Mouse (Mus musculus) adrenal gland, postnatal 4 days (tissue): ENCODE results near the gene Stx6. TPM values are rescaled to one million over a fixed set of nuclear protein-coding genes. Genes with fewer than 3 reads are reported as not detected.

Experiments
- DNase-seq, 2 experiments: peaks; one replicate each; pipeline ENCODE4 v3.0.0; 2021 to 2022; ENCODE audit warnings: low spot score in 2 of 2, mixed read lengths in 2 of 2
- total RNA-seq, 2 experiments: library from RNA; stranded (reverse); gene quantifications; 2 replicates each; pipeline ENCODE4 v1.2.3; 2021

The Stx6 gene
- total RNA-seq, 2 experiments from 2014 or later: 72.5 to 76.7 TPM

DNA sequence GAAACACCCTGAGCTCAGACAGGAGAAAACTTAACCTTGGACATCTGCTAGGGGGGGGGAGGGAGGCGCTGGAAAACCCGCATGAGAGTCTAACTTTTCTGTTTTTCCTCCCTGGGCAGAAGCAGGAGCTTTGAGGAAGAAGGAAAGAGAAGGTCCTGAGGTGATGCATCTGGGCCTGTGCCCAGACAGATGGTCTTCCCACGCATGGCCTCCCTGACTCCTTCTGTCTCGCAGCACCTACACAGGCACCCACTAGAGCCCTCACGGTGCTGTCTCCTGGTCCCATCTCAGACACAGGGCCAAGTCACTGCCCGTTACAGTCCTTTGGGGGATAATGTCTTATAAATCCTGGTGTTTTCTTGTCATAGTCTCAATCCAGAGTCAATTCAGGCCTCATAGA, 74.3 kb downstream of the Stx6 start:
- DNase-seq: no peak

DNA sequence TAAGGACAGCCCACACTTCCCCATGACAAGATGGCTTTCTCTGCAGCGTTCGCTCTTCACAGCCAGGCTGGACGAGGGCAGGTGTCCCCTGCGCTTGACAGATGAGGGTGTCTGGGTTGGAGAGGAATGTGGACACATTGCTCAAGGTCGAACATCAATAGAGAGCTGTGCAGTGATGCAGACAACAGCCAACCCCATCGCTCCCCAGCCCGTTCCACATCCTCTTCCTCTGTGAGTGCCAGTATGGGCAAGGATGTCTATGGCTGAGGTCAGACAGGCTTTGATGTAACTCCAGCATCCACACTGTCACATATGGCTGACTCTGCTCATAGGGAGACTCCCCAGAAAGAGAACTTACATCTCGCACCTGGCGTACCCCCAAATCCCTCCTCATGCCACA, 74.9 kb downstream of the Stx6 start:
- DNase-seq: no peak

DNA sequence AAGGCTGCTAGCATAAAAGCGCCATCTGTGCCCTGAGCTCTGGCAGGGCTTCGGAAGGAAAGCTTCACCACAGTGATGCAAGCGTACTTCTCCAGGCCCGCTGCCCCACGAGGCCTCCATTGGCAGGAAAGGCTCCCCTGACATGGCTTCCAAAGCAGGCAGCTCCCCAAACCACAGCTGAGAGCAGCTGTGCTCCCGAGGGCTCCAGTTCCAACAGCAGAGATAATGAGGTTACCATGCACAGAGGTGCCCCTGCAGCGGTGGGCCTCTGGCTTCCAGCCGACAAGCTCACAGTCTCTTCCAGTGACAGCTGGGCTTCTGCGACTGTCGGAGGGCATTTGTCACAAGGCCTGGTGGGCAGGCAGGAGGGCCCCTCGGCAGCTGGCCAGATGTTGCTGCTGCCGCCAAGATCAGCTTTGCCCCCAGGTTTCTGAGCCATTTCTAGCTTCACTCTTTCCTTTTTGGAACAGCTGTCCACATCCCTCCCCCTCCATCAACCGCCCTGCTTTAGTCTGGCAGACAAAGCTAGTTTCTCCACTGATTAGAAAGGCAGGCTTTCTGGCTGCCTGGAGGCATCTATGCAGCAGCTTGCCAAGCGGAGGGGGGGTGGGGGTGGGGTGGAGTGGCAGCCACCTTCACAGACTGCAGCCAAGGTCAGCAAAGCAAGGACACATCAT, 75.6 kb downstream of the Stx6 start:
- peak in 1 of 2 experiments; percentile 34 for DNase-seq

DNA sequence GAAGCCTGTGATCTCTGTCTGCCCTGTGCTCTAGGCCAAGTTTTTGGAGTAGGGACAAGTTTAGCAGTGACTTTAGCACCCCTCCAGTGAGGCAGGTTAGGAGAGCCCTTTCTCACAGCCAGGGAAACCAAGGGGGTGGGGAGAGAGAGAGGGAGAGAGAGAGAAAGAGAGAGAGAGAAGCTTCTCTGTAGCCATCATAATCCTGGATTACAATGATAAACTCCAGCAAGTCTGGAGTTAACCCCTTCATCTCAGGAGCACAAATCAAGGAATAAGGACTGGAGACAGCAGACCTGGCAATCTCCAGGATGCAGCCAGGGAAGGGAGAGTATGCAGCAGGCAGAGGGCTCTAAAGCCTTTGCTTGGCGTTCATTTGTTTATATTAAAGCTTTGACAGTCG, 77.1 kb downstream of the Stx6 start:
- no peak for DNase-seq

DNA sequence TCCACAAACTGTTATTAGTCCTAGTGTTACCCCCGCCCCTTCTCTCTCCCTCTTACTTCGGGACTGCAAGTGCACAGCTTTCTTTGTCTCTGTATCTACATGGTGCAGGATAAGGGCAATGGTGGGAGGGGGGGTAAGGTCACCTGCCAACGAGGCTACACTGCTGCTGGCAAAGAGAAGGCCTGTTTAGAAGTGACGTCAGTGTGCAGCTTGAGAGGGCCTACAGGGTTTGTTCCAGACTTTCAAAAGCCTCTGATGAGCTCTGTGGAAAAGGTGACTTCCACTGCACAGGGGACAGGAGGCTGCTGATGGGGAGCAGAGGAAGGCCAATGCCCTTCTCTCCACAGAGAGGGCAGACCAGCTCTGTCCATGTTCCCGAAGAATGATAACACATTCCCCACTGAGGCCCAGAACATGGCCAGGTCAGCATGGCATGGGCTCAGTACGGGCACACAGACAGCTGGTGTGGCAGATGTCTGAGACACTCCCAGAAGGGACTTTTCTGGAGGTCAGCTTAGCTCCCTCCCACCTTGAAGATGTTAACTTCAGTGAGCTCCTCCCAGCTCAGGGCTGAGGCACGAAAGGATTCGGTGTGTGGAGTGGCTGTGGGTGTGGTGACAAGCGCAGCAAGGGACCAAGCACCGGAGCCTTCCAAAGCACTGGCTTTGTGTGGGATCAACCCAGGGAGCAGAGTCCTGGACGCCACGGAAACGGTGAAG, 78.0 kb downstream of the Stx6 start:
- DNase-seq: no peak

- DNase-seq: no peak
Observed at GRCm38 (mm10) chr1:155237390-155237789, 78.9 kb downstream of the Stx6 start.

- no peak for DNase-seq
Observed at GRCm38 (mm10) chr1:155238126-155238525, 79.6 kb downstream of the Stx6 start.

DNA sequence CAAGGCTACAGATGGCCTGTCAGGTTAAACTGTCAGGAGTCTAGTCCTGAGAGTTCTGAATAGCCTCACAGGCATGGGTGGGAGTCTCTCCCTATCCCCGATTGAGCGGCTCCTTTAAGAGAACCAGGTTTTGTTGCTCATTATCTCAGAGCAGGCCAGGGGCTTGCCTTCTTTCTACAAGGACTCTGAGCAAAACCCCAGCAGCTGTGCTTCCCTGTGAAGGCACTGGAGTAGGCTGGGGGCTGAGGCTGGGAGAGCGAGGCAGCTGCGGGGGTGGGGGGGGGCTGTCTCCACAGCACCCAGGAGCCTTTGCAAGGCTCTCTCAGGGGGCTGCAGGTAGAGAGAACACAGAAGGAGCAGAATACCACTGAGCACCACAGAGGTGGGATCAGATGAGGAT, 80.7 kb downstream of the Stx6 start:
- no peak for DNase-seq

DNA sequence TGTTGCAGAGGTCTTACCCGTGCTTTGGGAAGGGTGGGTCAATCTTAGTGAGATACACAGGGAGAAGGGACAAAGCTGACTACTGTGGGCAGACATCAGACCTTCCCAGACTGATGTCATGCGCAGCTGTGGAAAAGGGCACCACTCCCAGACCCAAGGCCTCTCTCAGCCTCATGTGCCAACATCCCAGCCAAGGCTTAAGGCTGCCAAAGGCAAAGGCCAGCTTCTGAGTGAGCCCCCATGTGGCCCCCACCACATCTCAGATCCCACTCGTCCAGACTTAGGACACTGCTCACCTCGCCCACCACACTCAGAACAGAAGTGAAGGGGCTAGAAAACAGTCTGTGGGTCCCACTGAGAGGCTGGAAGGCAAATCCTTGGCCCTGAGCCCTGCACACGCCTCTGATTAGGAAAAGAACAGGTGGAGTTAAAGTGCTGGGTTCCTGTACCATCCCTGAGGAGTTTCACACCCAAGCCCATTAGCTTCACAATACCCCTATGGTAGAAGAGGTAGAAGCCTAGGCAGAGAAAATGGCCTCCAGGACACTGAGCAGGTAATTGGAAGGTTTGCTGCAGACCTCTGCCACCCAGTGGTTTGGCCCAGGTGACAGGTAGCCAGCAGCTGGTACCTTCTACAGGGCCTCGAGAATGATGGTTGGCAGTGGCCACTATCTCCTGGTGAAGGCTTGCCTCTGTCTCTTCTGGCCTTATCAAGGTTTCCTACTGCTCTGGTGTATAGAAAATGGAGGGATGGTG, 81.6 kb downstream of the Stx6 start:
- DNase-seq: peak in 1 of 2 experiments; percentile 41

GRCm38 (mm10) chr1:155241701-155242487, 83.4 kb downstream of the Stx6 start:
- no peak for DNase-seq

GRCm38 (mm10) chr1:155242488-155242745, 83.9 kb downstream of the Stx6 start:
- no peak for DNase-seq

DNA sequence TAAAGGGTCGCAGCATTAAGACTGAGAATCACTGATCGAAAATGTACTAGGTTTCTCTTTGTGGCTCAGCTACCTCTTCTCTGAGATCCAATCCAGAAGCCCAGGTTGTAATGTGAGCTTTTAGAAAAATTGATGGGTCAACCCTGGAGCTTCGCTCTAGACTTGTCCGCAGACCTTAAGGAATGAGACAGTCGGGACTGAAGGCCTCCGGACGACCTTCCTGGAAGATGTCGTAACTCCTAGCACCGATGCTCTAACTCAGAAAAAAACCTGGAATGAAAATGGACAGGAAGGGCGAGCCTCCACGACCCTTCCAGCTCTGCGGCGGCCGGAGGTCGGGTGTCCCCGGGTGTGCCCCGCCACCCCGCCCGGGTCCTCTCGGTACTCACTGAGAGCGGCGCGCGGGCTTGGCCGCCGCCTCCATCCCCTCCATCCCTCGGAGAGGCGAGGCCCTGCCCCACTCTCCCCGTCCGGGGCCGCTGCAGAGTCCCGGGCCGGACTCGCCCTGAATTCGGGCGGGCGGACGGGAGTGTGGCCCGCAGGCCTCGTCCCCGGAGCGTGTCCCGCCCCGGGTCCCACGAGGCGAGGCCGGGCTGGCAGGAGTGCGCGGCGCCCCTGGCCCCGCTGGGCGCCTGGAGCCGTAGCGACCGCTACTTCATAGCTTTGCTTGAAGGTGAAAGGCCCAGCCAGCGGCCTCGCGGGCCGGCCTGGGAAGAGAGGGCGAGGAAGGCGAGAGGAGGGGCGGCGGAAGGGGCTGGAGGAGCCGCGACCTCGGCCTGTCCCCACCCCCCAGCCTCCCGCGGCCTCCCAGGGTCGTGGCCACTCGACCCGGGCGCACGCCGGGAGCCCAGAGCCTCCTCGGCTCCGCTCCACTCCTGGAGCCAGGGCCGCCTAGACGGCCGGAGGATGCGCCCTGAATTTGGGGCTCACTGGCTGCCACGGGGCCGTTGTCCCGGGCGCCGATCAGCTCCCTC, 85.6 kb downstream of the Stx6 start, which contains the start of gene BC034090:
TSS of gene BC034090 (minus strand) at position 648 of the 974 bp plus-strand sequence.
- DNase-seq: peak; percentile 49 to 56

DNA sequence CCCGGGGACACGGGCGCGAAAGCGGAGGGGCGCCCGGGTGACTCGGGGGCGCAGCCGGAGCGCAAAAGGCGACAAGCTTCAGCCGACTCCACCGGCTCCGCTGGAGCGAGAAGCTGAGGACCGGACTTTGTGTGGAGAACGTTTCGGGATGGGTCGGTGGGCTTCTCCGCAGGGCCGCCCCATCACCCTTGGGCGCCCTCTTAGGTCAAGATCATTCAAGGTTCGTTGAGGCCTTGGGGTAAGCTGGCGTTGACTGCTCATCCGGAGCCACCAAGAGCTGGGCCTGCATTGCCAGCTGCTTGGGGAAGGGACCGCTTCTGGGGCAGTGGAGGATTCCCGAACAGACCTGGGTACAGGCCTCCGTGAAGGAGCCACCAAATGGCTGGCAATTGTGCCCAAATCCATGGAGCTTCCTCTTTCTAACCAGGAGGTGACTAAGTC, 86.3 kb downstream of the Stx6 start:
- DNase-seq: no peak

DNA sequence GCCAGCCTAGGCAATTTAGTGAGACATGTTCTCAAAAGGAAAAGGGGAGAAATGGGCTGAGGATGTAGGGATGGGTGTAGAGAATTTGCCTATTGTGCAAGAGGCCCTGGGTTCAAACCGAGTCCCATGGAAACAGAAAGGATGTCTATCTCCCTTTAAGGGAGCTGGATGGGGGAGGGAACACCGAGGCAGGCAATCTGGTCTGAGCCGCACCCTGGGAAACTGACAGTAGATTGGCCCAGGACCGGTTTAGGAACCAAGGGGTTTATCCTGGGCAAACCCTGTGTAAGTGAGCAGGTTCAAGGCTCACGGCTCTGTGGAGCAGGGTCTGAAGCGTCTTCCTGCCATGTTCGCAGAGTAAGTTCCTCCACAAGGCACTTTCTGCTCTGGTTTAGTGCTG, 87.0 kb downstream of the Stx6 start:
- DNase-seq: no peak

DNA sequence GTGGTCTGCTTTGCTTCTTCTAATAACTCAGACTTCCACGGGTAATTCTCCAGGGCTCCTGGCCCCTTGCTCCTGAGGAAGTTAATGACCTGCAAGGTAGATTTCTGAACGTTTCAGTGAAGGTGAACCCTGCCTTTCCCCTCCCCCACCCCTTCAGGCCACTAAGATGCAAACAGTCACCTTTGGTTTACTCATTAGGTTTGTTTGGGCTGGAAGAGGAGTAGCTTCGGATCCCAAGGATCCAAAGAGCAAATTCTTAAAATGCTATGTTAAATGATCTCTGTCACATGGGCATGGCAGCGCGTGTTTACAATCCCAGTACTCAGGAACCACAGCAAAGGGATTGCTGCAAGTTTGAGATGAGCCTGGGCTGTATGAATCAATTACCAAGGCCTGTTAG, 88.9 kb downstream of the Stx6 start:
- no peak for DNase-seq

GRCm38 (mm10) chr1:155248041-155248440, 89.5 kb downstream of the Stx6 start:
- no peak for DNase-seq

- no peak for DNase-seq
Observed at GRCm38 (mm10) chr1:155249896-155250295, 91.4 kb downstream of the Stx6 start.

DNA sequence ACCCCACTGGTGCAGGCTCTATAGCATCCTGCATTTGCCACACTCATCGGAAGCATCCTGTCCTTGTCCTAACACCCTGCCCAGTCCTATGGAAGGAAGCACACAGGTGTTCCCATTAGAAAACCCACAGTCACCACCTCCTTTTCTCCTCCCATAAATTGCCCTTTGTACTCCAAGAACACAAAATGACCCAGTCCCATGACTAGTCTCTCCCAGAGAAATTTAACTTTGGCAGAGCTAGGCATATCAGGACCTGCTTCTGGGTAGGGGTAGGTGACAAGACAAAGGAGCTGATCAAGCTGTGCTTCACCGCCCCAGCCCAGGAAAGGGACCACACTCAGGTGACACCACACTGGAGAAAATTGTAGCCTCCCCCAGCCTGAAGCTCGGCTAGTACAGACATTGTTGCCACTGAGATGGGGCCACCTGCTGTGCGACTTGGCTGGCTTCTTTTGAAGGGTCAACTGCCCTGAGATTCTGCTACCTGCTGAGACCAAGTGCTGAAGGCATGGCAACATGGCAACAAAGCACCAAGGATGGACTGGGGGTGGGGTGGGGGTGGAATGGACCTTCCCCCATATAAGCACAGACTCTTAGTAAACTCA, 92.1 kb downstream of the Stx6 start:
- no peak for DNase-seq

GRCm38 (mm10) chr1:155251596-155251995, 93.1 kb downstream of the Stx6 start:
- no peak for DNase-seq

DNA sequence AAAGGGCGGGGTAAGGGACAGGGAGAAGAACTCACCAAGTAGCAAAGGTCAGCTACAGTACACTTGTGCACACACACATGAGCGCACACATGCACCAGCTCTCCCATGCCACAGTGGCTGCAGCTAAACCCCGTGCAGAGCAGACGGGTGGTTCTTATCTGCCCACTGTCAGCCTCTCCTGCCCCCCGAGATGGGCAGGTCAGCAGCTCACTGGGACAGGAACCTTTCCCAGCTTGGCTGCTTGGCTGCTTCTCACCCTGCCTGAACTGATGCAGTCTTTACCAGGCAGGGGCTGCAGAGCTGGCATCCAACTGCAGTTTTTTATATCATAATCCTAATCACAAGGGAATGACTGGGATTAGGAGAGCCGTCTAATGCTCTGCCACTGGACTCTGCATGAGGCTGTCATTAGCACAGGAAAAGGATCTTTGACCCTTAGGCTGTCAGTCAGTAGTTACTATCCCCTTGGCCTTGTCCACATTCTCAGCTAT, 94.2 kb downstream of the Stx6 start:
- DNase-seq: no peak
